Mouse (Mus musculus): ENCODE measurements around the gene Kif26b. TPM values are rescaled to one million over a fixed set of nuclear protein-coding genes. Genes with fewer than 3 reads are reported as not detected.

Gene Kif26b
- polyA plus RNA-seq, 1 experiment from 2014 or later, result 8.1 TPM

DNA sequence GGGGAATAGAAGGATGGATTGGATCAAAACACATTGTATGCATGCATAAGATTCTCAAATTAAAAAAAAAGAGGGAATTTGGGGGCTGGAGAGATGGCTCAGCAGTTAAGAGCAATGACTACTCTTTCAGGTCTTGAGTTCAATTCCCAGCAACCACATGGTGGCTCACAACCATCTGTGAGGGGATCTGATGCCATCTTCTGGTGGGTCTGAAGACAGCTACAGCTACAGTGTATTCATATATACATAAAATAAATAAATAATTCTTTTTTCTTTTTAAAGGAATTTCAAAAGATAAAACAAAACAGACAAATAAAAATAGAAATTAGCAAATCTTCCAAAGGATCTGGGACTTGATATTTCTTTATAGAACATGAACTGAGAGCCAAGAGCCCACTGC is 451.3 kb downstream of the Kif26b start:
- DNase-seq (ENCODE audit: low spot score) (no peak), ATAC-seq (ENCODE audit: low read depth) (no peak)
- no peak overlapping the region for H3K27ac ChIP-seq (replicated peaks; ENCODE audit: low read depth, low read length)
- H3K4me3 ChIP-seq (ENCODE audit: low read depth, low read length), result no peak overlapping the region
- H3K27me3 ChIP-seq (replicated peaks; ENCODE audit: control insufficient read depth, insufficient read depth, low read length), result no peaks in the 10 kb centered on the region
- H3K4me1 ChIP-seq (ENCODE audit: control insufficient read depth, insufficient read depth, low read length), result peaks cover 23% of the 10 kb centered on the region; the same call in 1 of the 2 replicates
- no peak overlapping the region for H3K4me2 ChIP-seq (ENCODE audit: low read depth, low read length)
- H3K9me3 ChIP-seq (ENCODE audit: control insufficient read depth, low read length), result no peaks in the 10 kb centered on the region
- no peak overlapping the region for H3K9ac ChIP-seq (ENCODE audit: low read depth, low read length)
- no peaks in the 10 kb centered on the region for H3K36me3 ChIP-seq (ENCODE audit: control insufficient read depth, insufficient read depth, low read length)

DNA sequence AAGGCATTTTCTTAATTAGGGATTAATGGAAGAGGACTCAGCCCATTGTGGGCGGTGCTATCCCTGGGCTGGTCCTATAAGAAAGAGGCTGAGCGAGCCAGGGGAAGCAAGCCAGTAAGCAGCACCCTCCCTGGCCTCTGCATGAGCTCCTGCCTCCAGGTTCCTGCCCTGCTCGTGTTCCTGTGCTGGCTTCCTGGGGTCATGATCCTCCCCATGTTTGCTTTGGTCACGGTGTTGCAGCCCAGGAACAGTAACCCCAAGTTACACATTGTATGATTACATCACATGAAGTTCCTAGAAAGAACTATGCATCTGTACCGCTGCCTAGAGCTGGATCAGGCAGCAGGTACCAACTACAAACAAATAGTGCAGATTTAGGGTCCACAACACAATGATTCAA is 452.7 kb downstream of the Kif26b start:
- WGBS, result 61% methylated on average over 5 of the region's 5 CpGs

GRCm38 (mm10) chr1:178988176-178988575 is 459.3 kb downstream of the Kif26b start:
- Histone ChIP-seq H3K27me3 (replicated peaks; ENCODE audit: control insufficient read depth, insufficient read depth, low read length) (no peaks in the 10 kb centered on the region), H3K27ac (replicated peaks; ENCODE audit: low read depth, low read length) (no peak overlapping the region), H3K4me1 (ENCODE audit: control insufficient read depth, insufficient read depth, low read length) (peaks cover 13% of the 10 kb centered on the region; the same call in 1 of the 2 replicates), H3K4me3 (ENCODE audit: low read depth, low read length) (no peak overlapping the region), H3K4me2 (ENCODE audit: low read depth, low read length) (no peak overlapping the region), H3K9ac (ENCODE audit: low read depth, low read length) (no peak overlapping the region), H3K36me3 (ENCODE audit: control insufficient read depth, insufficient read depth, low read length) (no peaks in the 10 kb centered on the region), H3K9me3 (ENCODE audit: control insufficient read depth, low read length) (no peaks in the 10 kb centered on the region)
- ATAC-seq (ENCODE audit: low read depth) (no peak), DNase-seq (ENCODE audit: low spot score) (no peak)
- 86% methylated on average over 1 of the region's 1 CpGs for WGBS

More for the DNA sequence above, 452.7 kb downstream of the Kif26b start:
- no peak for ATAC-seq (ENCODE audit: low read depth)
- no peak overlapping the region for H3K4me3 ChIP-seq (ENCODE audit: low read depth, low read length)
- H3K27ac ChIP-seq (replicated peaks; ENCODE audit: low read depth, low read length), result no peak overlapping the region
- no peaks in the 10 kb centered on the region for H3K27me3 ChIP-seq (replicated peaks; ENCODE audit: control insufficient read depth, insufficient read depth, low read length)
- no peak for DNase-seq (ENCODE audit: low spot score)
- H3K36me3 ChIP-seq (ENCODE audit: control insufficient read depth, insufficient read depth, low read length), result no peaks in the 10 kb centered on the region
- H3K4me1 ChIP-seq (ENCODE audit: control insufficient read depth, insufficient read depth, low read length), result peaks cover 17% of the 10 kb centered on the region; the same call in 1 of the 2 replicates
- H3K9ac ChIP-seq (ENCODE audit: low read depth, low read length), result no peak overlapping the region
- no peak overlapping the region for H3K4me2 ChIP-seq (ENCODE audit: low read depth, low read length)
- H3K9me3 ChIP-seq (ENCODE audit: control insufficient read depth, low read length), result no peaks in the 10 kb centered on the region

Other genes starting within 250 kb of the Kif26b start
- gene Cox20, start 210.0 kb upstream of the Kif26b start, polyA plus RNA-seq (2014; fragmentation: Nextera tagmentation; extraction: Ambion mirVana), result 107 and 125 TPM in 2 replicates
- 366 and 404 TPM in 2 replicates for gene Hnrnpu, start 191.3 kb upstream of the Kif26b start, polyA plus RNA-seq (2014; fragmentation: Nextera tagmentation; extraction: Ambion mirVana)
- gene Efcab2, start 123.0 kb upstream of the Kif26b start, polyA plus RNA-seq (2014; fragmentation: Nextera tagmentation; extraction: Ambion mirVana), result 4.7 and 6.7 TPM in 2 replicates

All from embryonic facial prominence, embryonic 14.5 days (tissue).